Mouse (Mus musculus) bone marrow, adult 2 months (tissue): Measurements from ENCODE around the gene Ric1. TPM values are rescaled to one million over a fixed set of nuclear protein-coding genes. Genes with fewer than 3 reads are reported as not detected.

ENCODE experiments used
- H3K27ac ChIP-seq: fragments of 200-500 bp; 2 replicates; pipeline ENCODE4 v1.5.1; 2012; ENCODE audit warnings: low read depth, mild to moderate bottlenecking, control low read depth, inconsistent platforms, low read length; ENCODE audit not compliant: control insufficient read depth, poor library complexity, insufficient read depth
- H3K4me1 ChIP-seq: fragments of 200-500 bp; 2 replicates; pipeline ENCODE4 v1.6.1; 2011; ENCODE audit warnings: low read length; ENCODE audit not compliant: control insufficient read depth, insufficient read depth
- H3K4me3 ChIP-seq: fragments of 200-500 bp; replicated peaks from 2 replicates; pipeline ENCODE3; 2011; ENCODE audit warnings: mild to moderate bottlenecking, low read depth, low read length, control low read depth; ENCODE audit not compliant: control insufficient read depth
- CTCF ChIP-seq: fragments of 200-500 bp; IDR thresholded peaks from 2 replicates; pipeline ENCODE4 v1.5.1; 2011; ENCODE audit warnings: low read length, control low read depth; ENCODE audit not compliant: control insufficient read depth, insufficient read depth
- POLR2A ChIP-seq: fragments of 200-500 bp; IDR thresholded peaks from 2 replicates; pipeline ENCODE4 v1.6.1; 2011; ENCODE audit warnings: low read depth, mild to moderate bottlenecking, control low read depth, low read length, borderline replicate concordance; ENCODE audit not compliant: control insufficient read depth
- WGBS: fragments of 180-500 bp; shearing (Covaris S2); methylation state at CpG from one replicate; pipeline ENCODE4 v1.1.7; 2018; 5-methylcytosine and 5-hydroxymethylcytosine counted together
- polyA plus RNA-seq: library from polyadenylated mRNA; stranded (reverse); fragments of >200 nt; gene quantifications from 2 replicates; pipeline ENCODE4 v1.2.4, GENCODE M21; 2011; ENCODE audit warnings: low replicate concordance; ENCODE audit not compliant: missing spikeins, insufficient read depth, insufficient read length

The Ric1 gene
- polyA plus RNA-seq: 2.9 and 5.7 TPM in 2 replicates

DNA sequence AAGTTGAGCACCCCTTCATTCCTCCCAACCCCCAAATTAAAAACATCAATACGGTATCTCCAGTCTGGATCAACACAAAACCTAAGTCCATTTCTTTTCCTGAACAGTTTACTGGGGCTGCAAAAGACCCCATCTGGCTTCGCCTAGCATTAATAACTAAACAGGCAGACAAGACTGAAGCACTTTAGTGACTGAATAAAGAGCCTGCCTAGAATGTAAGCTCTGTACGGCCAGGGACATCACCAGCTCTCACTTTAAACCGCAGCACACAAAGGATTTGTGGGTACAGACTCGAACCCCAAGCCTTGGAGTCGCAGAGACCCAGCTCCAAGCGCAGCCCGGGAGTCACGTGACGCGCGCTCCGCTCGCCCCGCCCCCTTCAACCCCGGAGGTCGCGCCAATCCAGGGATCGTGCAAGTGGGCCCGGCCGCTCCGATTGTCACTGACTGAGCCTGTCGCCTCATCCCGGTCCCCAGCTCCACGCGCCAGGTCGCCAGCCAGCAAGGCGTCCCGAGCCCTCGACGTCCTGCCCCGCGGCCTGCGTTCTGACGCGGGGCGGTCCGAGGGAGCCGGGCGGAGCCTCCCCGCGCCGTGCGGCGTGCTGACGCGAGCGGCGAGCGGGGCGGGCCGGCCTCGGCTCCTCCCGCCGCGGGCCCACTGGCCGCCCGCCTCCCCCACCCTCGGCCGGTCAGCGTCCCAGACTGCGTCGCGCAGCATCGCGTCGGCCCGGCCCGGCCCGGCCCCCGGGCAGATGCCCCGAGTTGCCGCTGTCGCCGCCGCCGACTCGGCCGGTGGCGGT is at the start of gene Ric1:
Gene Ric1, plus strand, starts transcription at position 646 of the 799 bp plus-strand sequence.
- peak within 1 kb of the TSS; percentile 92 for H3K4me3 ChIP-seq
- TF ChIP-seq POLR2A (peak; percentile 60; the same call in 1 of the 2 replicates), CTCF (no peak)
- 1% methylated on average over 79 of the region's 80 CpGs for WGBS
- no peaks in the 10 kb centered on the region for H3K4me1 ChIP-seq
- peak within 1 kb of the TSS; percentile 92 for H3K27ac ChIP-seq

DNA sequence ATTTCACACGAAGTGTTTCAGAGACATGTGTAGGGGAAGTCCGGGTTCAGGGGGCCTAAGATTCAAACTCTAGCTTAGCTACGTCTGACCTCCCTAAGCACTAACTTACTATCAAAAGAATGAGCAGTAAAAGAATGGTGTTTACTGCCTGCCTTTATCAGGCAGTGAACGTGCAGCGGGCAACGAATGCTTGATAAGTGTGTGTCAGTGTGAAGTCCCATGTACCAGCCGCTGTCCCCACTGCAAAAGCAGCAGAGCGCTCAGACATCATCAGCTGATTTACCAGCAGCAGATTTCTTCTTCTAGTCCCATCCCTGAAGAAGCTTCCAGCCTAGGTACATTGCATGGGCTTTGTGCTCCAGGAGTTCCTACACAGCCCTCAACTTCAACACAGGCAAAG is 49.7 kb upstream of the Ric1 start:
- H3K4me3 ChIP-seq: no peak overlapping the region
- no peak overlapping the region for H3K27ac ChIP-seq
- WGBS: 70% methylated on average over 8 of the region's 8 CpGs
- no peaks in the 10 kb centered on the region; the same call in none of the 2 replicates for H3K4me1 ChIP-seq
- TF ChIP-seq POLR2A (no peak), CTCF (no peak)

DNA sequence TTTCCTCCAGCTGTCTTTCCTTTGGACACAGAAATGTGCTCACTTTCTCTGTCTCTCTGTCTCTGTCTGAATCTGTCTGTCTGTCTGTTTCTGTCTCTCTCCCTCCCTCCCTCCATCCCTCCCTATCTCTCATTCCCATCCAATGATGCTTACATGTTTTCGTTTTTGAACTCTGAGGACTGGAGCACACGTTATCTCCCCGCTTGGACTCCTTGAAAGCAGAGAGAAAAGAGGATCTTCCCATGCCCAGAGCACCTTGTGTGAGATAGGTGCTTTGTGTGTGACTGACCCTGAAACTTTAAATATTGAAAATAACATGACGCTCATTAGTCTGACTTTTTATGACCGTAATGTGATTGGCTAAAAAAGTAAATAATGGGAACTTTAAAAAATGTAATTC is 49.1 kb upstream of the Ric1 start:
- H3K4me1 ChIP-seq: no peaks in the 10 kb centered on the region; the same call in none of the 2 replicates
- 80% methylated on average over 5 of the region's 5 CpGs for WGBS
- TF ChIP-seq POLR2A (no peak), CTCF (no peak)
- no peak overlapping the region for H3K4me3 ChIP-seq
- H3K27ac ChIP-seq: no peak overlapping the region

DNA sequence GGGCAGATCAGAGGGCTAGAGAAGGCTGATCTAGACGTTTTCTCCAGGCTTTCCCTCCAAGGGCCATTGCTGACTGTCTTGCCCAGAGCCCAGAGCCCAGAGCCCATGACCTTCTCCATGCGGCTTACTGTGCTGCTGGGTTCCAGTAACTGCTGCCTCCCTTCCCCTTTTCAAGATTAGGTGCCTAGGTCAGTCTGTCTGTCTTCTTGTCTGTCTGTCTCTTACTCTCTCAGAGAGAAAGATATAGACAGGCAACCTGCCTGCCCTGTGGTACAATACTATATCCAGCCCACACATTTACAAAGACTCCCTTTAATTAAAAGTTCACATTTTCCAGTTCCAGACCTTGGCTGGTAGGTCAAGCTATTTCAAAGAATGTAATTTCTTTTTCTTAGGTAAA is 47.3 kb upstream of the Ric1 start:
- Histone ChIP-seq H3K4me3 (no peak overlapping the region), H3K4me1 (no peaks in the 10 kb centered on the region; the same call in none of the 2 replicates), H3K27ac (no peak overlapping the region)
- 55% methylated on average over 2 of the region's 2 CpGs for whole genome bisulfite sequencing
- TF ChIP-seq POLR2A (no peak), CTCF (no peak)

DNA sequence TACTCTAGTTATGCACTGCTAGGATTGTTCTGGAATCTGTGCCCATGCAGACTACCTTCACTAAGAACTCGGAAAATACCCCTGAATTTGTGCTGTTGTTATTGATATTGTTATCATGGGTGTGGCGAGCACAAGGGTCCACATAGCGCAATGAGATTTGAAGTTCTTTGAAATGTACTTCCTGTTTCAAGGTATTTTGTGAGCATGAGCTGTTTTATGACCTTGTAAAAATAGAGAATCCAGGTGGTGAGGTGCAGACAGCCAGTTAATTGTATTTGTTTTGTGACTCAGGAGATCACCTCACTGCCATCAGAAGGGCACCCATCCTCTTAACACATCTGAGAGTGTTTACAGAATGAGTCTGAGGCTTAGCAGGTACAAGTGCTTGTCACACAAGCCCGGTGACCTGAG is 46.9 kb upstream of the Ric1 start:
- Histone ChIP-seq H3K4me3 (no peak overlapping the region), H3K27ac (no peak overlapping the region), H3K4me1 (no peaks in the 10 kb centered on the region; the same call in none of the 2 replicates)
- TF ChIP-seq CTCF (no peak), POLR2A (no peak)
- 55% methylated on average over 4 of the region's 4 CpGs for WGBS

DNA sequence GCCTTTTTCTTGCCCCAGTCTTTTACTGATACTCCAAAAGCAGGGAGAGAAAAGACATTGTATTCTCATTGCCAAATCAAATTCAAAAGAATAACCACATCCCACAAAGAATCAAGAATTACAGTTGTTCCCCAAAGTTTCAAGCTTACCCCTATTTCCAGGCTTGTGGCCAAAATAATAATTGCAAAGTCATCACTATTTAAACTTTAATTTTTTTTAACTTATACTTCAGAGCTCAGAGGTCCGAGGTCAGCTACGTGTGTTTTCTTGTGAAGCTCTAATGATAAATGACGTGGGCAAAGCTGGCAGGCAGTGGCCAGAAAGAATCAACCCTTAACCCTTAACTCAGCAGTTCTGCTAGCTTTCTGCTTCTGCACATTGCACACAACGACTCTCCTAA is 43.5 kb upstream of the Ric1 start:
- H3K27ac ChIP-seq: no peak overlapping the region
- WGBS: 7% methylated on average over 4 of the region's 4 CpGs
- peaks cover 3% of the 10 kb centered on the region for H3K4me1 ChIP-seq
- H3K4me3 ChIP-seq: no peak overlapping the region
- TF ChIP-seq CTCF: no peak
- TF ChIP-seq POLR2A: no peak

DNA sequence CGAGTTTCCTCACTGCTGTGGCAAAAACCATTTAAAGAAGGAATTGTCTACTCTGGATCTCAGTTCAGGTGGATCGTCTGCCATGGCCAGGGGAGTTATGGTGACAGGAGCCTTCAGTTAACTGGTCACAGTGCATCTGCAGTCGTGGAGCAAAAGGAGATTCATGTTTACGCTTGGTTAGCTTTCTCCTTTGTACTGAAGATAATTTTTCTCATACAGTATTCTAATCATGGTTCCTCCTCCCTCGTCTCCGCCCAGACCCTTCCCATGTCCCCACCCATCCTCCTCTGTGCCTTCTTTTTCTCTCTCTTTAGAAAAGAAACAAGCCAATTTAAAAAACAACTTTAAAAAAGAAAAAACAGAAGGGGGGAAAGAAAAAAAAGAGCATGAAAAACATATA is 40.5 kb upstream of the Ric1 start:
- TF ChIP-seq CTCF (no peak), POLR2A (no peak)
- Histone ChIP-seq H3K4me1 (peaks cover 6% of the 10 kb centered on the region), H3K4me3 (no peak overlapping the region), H3K27ac (no peak overlapping the region)
- WGBS: 55% methylated on average over 6 of the region's 6 CpGs

DNA sequence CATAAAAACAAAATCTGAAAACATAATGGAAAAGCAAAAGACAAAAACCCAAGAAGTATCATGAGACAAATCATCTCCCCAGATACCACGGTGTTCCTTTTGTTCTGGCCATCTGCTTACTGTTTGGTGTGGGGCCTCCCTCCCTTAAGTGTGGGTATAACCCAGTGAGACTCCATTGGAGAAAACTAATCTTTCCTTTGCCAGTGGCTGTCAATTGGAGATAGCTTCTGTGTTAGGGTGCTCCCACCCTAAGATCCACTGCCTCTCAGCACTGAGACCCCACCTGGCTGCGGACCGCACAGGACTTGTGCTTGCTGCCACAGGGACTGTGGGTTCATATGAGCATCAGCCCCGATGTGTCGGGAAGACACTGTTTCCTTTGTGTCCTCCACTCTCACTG is 39.9 kb upstream of the Ric1 start:
- Histone ChIP-seq H3K27ac (peak overlapping the region; percentile 53; the same call in 1 of the 2 replicates), H3K4me1 (peaks cover 6% of the 10 kb centered on the region), H3K4me3 (no peak overlapping the region)
- TF ChIP-seq POLR2A (no peak), CTCF (no peak)
- WGBS: 65% methylated on average over 5 of the region's 5 CpGs
